Mouse (Mus musculus) lung, adult 2 months (tissue): ENCODE data around the gene Casz1.

Source experiments
- CTCF ChIP-seq: fragments of 200-500 bp; IDR thresholded peaks from 2 replicates; pipeline ENCODE4 v1.5.1; 2011; ENCODE audit warnings: mild to moderate bottlenecking, low read length, control low read depth; ENCODE audit not compliant: insufficient read depth
- POLR2A ChIP-seq: fragments of 200-500 bp; IDR thresholded peaks from 2 replicates; pipeline ENCODE4 v1.6.1; 2011; ENCODE audit warnings: low read depth, mild to moderate bottlenecking, control low read depth, low read length, borderline replicate concordance; ENCODE audit errors: extremely low read depth

- TF ChIP-seq POLR2A (no peak), CTCF (no peak)
Observed at GRCm38 (mm10) chr4:148982274-148982673, 178.0 kb downstream of the Casz1 start.
